Mouse (Mus musculus) megakaryocyte, adult 5-6 weeks (primary cell): Measurements from ENCODE around the gene Sfxn2. TPM values are rescaled to one million over a fixed set of nuclear protein-coding genes. Genes with fewer than 3 reads are reported as not detected.

Source experiments
- ATAC-seq: 2 replicates; pipeline ENCODE4 v1.8.0; 2016; ENCODE audit warnings: mild to moderate bottlenecking, inconsistent platforms; ENCODE audit not compliant: poor library complexity, severe bottlenecking
- total RNA-seq, 2 experiments: library from RNA; stranded (forward) in 1 of 2; stranded (reverse) in 1 of 2; fragments of 153-499, 151-499 nt in 1 of 2; fragments of 221-1000, 200-1000 nt in 1 of 2; gene quantifications; 2 replicates each; pipeline versions ENCODE4 v1.2.3 to v1.2.4; 2015 to 2017

The Sfxn2 gene
- total RNA-seq, 2 experiments from 2014 or later: 5.2 to 7.7 TPM

GRCm38 (mm10) chr19:46625015-46625414 lies 51.9 kb downstream of the Sfxn2 start:
- no peak for ATAC-seq

GRCm38 (mm10) chr19:46625519-46625918 lies 52.4 kb downstream of the Sfxn2 start:
- no peak for ATAC-seq

GRCm38 (mm10) chr19:46628403-46628802 lies 55.2 kb downstream of the Sfxn2 start:
- no peak for ATAC-seq

GRCm38 (mm10) chr19:46629807-46630206 lies 56.6 kb downstream of the Sfxn2 start:
- ATAC-seq: no peak

GRCm38 (mm10) chr19:46631637-46632036 lies 58.5 kb downstream of the Sfxn2 start:
- ATAC-seq: no peak

GRCm38 (mm10) chr19:46635766-46636165 lies 62.6 kb downstream of the Sfxn2 start:
- no peak for ATAC-seq

- ATAC-seq: no peak
Observed at GRCm38 (mm10) chr19:46637598-46637997, 64.4 kb downstream of the Sfxn2 start.

GRCm38 (mm10) chr19:46639053-46639452 lies 65.9 kb downstream of the Sfxn2 start:
- ATAC-seq: no peak

- no peak for ATAC-seq
Observed at GRCm38 (mm10) chr19:46639496-46639895, 66.3 kb downstream of the Sfxn2 start.

GRCm38 (mm10) chr19:46640780-46641179 lies 67.6 kb downstream of the Sfxn2 start:
- ATAC-seq: no peak

- ATAC-seq: no peak
Observed at GRCm38 (mm10) chr19:46641420-46642085, 68.4 kb downstream of the Sfxn2 start.

GRCm38 (mm10) chr19:46642136-46642753 lies 69.1 kb downstream of the Sfxn2 start:
- no peak for ATAC-seq

- ATAC-seq: no peak
Observed at GRCm38 (mm10) chr19:46643236-46643635, 70.1 kb downstream of the Sfxn2 start.

- ATAC-seq: no peak
Observed at GRCm38 (mm10) chr19:46644343-46644792, 71.2 kb downstream of the Sfxn2 start.

- no peak for ATAC-seq
Observed at GRCm38 (mm10) chr19:46644793-46645602, 71.8 kb downstream of the Sfxn2 start.

- no peak for ATAC-seq
Observed at GRCm38 (mm10) chr19:46646041-46646481, 72.9 kb downstream of the Sfxn2 start.

GRCm38 (mm10) chr19:46647254-46647653 lies 74.1 kb downstream of the Sfxn2 start:
- no peak for ATAC-seq
